Mouse (Mus musculus): ENCODE results near the gene Nfia. TPM values are rescaled to one million over a fixed set of nuclear protein-coding genes. Genes with fewer than 3 reads are reported as not detected.
A peak's percentile ranks its signal among the peaks of the same experiment; 100 is the strongest.

The Nfia gene
- total RNA-seq, 1 experiment from 2014 or later: 206 TPM

DNA sequence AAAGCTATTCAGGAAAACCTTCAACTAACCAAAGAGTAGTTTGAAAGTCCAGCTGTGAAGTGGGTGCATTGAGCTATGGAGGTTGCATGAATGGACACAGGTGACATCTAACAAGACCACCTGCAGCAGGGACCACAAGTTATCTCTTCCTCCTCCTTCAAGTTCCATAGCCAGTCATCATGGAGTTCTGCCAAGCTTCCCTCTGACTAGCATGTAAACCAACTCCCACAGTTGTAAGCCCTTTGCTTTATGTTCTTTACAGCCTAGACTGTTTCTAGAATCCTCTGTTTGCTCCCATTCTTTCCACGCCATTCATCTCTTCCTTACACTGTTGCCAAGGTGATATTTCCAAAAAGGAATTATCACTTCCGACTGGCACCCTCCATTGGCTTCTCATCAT, 141.8 kb downstream of the Nfia start:
- no peak for DNase-seq

- DNase-seq: no peak
These were observed 142.2 kb downstream of the Nfia start for GRCm38 (mm10) chr4:97914761-97915160.

- no peak for DNase-seq
These were observed 145.0 kb downstream of the Nfia start for GRCm38 (mm10) chr4:97917568-97917967.

DNA sequence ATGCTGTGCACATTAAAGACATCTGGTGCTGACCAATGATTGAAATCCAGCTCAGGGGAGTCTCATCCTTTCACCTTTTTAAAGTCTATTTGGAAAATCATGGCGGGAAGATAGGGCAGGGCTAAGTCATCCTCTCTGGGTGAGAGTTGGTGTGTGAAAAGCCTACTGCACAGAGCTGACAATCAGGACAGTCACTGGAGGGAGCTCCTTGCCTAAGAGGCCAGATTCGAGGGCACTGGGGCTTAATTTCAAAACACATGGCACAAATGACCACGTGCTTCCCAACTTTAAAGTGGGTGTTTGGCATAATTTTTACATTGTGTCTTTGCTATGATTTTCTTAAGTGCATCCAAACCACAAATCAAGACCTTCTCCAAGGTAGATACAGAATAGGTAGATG, 146.1 kb downstream of the Nfia start:
- DNase-seq: no peak

GRCm38 (mm10) chr4:97919773-97920172, 147.2 kb downstream of the Nfia start:
- DNase-seq: no peak

GRCm38 (mm10) chr4:97920287-97921079, 147.9 kb downstream of the Nfia start:
- peak; percentile 48 for DNase-seq

- no peak for DNase-seq
These were observed 149.1 kb downstream of the Nfia start for GRCm38 (mm10) chr4:97921682-97922081.

GRCm38 (mm10) chr4:97923248-97923647, 150.7 kb downstream of the Nfia start:
- DNase-seq: no peak

DNA sequence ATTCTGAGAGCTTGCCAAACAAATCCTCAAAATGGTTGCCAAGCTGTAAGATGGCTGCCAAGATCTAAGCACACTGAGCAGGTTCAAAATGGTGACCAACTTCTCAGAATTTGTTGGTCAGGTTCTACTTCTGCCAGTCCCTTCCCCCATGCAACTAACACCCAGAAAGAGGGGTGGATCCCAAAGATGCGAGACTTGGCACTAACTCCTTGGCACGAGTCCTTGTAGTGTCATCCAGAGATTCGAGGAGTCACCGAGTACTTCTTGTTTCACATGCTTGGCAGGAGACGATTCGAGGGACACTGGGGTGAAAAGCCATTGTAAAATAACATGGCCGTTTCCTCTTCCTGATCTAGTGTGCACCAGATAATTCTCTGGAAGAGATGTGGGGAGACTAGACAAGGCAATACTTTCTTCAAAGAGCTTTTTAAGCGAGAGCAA, 151.4 kb downstream of the Nfia start:
- peak; percentile 48 for DNase-seq

DNA sequence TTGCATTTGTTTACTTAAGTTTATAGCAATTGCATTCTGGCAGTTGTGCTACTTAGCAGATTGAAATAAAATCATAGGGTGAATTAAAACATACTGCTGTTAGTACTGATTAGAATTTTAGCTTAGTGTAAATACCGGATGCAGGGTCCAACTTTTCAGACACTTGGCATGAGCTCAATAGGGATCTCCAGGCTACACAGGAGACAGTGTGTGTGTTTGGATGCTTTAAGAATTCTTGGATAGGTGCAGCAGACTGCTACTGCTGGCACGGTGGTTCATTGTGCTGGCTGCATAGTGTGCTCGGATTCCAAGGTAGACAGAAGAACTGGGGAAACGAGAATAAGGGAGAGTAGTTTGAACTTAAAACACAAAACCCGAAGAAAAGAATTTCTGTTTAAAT, 151.9 kb downstream of the Nfia start:
- no peak for DNase-seq

DNA sequence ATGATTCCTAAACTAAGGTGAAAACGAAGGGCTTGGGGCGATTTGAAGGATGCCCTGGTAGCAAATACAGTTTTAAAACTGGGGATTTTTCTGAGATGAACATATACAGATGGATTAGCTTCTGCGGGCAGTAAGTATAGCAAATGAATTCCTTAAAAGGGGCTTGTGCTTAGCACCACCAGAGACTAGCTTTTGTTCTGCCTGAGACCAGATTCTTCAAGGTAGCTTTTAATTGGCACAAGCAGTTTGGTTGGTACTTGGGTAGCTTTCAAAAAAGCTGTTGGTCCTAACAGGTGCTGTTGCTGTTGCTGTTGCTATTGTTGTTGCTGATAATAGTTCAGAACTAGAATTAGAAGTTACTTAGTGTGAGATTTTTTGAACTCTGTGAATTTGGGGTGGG, 152.3 kb downstream of the Nfia start:
- no peak for DNase-seq

- DNase-seq: no peak
These were observed 153.1 kb downstream of the Nfia start for GRCm38 (mm10) chr4:97925644-97926043.

DNA sequence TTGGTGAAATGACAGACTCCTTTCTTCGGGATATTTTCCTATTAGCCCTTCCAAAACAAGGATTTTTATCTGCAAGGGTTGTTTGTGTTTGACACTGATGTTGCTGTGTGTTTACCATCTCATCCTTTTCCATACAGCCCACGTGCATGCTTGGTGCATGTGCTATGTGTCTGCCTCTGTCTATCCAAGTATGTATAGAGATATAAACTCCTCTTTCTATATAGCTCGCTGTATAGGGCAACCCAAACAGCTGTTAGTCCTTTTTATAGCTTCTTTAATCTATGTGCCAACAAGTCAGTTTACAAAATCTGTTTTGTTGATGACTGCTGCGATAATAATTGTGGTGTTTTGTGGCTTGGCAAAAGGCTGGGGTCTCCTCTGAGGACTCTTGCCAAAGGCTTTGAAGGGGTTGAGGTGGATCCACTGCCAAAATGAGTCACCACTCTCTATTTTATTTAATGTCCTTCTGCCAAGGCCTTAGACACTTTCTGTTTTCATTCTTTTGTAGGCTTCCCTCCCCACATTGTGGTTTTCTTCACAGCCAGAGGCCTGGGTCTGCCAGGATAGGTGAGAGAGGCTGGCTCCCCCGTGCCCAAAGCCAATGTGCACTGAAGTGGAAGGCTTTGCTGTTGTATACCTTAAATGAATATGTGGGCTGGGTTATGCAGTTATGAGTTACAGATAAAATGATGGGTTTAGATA, 154.2 kb downstream of the Nfia start:
- no peak for DNase-seq

GRCm38 (mm10) chr4:97927309-97927656, 154.7 kb downstream of the Nfia start:
- DNase-seq: no peak

DNA sequence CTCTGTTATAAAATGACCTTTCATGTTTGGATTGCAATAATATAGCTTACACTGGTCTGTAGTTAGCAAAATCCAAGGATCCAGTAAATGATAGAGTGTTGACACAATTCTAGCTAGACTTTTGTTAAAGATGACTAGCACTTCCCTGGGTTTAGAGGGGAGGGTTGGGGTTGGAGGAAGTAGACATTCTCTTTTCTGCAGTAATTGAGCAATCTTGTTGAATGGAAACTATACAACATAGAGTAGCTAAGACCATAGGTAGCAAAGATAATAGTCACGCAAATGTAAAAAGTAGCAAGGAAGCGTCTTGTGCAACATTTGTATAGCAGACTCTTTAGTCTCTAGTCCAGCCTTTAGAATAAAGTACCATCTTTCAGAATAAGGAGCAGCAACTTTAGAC, 163.8 kb downstream of the Nfia start:
- DNase-seq: no peak

DNA sequence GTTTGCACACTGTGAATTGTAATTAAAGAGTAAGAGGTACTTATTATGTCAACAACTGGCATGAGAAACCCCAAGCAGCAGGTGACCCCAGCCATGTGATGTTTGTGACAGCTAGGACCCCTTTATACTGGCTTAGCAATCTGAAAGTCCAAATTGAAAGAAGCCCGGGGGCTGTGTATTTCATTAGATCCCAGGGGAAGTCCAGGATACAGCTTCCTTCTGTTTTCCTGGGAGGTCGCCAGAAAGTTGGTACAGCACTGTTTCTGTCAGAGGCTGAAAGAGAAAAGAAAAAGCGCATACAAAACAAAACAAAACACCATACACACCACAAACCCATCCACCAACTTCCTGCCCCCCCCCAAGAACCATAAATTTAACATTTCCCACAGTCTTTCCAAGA, 164.4 kb downstream of the Nfia start:
- DNase-seq: no peak

GRCm38 (mm10) chr4:97939492-97939891, 167.0 kb downstream of the Nfia start:
- peak; percentile 23 for DNase-seq

- DNase-seq: no peak
These were observed 167.5 kb downstream of the Nfia start for GRCm38 (mm10) chr4:97939920-97940520.

DNA sequence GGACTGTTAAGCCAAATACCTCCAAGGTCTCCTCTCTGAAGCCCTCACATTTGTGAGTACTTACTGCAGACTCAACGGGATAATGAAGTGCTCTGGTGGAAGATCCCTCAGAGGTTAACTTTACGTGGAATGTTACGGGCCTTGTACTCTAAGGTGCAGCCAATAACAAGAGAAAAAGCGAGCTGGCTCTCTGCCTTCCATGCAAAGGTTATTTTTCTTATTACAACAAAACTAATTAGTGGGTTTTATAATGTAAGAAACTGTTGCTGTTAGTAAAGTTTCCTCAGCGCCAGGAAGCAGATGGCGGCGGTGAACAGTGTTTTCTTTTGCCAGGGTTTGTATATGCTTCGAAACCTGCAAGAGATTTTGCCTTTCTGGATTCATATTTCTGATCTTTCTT, 169.1 kb downstream of the Nfia start:
- no peak for DNase-seq

DNA sequence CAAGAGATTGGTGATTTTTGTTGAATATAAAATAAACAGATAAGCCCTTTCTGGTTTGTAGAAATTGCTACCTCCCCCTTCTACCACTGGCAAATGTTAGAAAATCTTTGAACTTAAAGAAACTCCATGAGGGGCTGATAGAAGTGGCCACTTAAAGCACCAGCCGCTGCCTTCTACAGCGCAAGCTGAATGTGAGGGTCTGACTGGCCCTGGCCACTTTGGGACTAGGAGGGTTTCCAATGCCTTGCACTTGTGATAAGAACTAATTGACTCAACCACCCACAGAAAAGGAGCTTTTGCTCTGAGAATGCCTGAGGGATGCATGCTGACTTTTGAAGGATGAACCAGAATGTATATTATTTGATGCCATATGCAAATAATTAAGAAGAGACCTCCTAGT, 171.8 kb downstream of the Nfia start:
- DNase-seq: no peak

- DNase-seq: no peak
These were observed 174.9 kb downstream of the Nfia start for GRCm38 (mm10) chr4:97947484-97947883.

GRCm38 (mm10) chr4:97948250-97948649, 175.7 kb downstream of the Nfia start:
- no peak for DNase-seq

- no peak for DNase-seq
These were observed 178.0 kb downstream of the Nfia start for GRCm38 (mm10) chr4:97950341-97951071.

Data from adrenal gland, postnatal 25 days (tissue).